Mouse (Mus musculus): ENCODE data around the gene Abca13. TPM values are rescaled to one million over a fixed set of nuclear protein-coding genes. Genes with fewer than 3 reads are reported as not detected.

Abca13 gene
- polyA plus RNA-seq, 1 experiment = not detected

- Histone ChIP-seq H3K36me3 (ENCODE audit: control insufficient read depth, insufficient read depth, low read length) (no peaks in the 10 kb centered on the region), H3K27me3 (ENCODE audit: control insufficient read depth, insufficient read depth, low read length) (no peaks in the 10 kb centered on the region), H3K4me3 (ENCODE audit: low read depth, low read length) (no peak overlapping the region), H3K27ac (ENCODE audit: insufficient read depth, low read depth, low read length) (no peak overlapping the region), H3K4me1 (ENCODE audit: control insufficient read depth, insufficient read depth, insufficient read length, low read length) (no peaks in the 10 kb centered on the region)
- no peak for TF ChIP-seq POLR2A (IDR thresholded peaks at IDR 0.05; ENCODE audit: low read depth, low read length)
- TF ChIP-seq CTCF (IDR thresholded peaks at IDR 0.05; ENCODE audit: extremely low read depth, insufficient read length, insufficient replicate concordance, low read depth, low read length) = no peak
- WGBS = 47% methylated on average over 3 of the region's 3 CpGs
These were observed 456.2 kb downstream of the Abca13 start for GRCm38 (mm10) chr11:9647991-9648390.

GRCm38 (mm10) chr11:9666648-9667255 is 475.0 kb downstream of the Abca13 start:
- Histone ChIP-seq H3K27me3 (ENCODE audit: control insufficient read depth, insufficient read depth, low read length) (no peaks in the 10 kb centered on the region), H3K4me3 (ENCODE audit: low read depth, low read length) (no peak overlapping the region), H3K27ac (ENCODE audit: insufficient read depth, low read depth, low read length) (no peak overlapping the region), H3K36me3 (ENCODE audit: control insufficient read depth, insufficient read depth, low read length) (no peaks in the 10 kb centered on the region), H3K4me1 (ENCODE audit: control insufficient read depth, insufficient read depth, insufficient read length, low read length) (no peaks in the 10 kb centered on the region)
- WGBS = 19% methylated on average over 3 of the region's 3 CpGs
- no peak for TF ChIP-seq POLR2A (IDR thresholded peaks at IDR 0.05; ENCODE audit: low read depth, low read length)
- no peak for TF ChIP-seq CTCF (IDR thresholded peaks at IDR 0.05; ENCODE audit: extremely low read depth, insufficient read length, insufficient replicate concordance, low read depth, low read length)

GRCm38 (mm10) chr11:9669430-9669829 is 477.7 kb downstream of the Abca13 start:
- WGBS = 44% methylated on average over 1 of the region's 1 CpGs
- Histone ChIP-seq H3K27me3 (ENCODE audit: control insufficient read depth, insufficient read depth, low read length) (no peaks in the 10 kb centered on the region), H3K4me1 (ENCODE audit: control insufficient read depth, insufficient read depth, insufficient read length, low read length) (no peaks in the 10 kb centered on the region), H3K4me3 (ENCODE audit: low read depth, low read length) (no peak overlapping the region), H3K27ac (ENCODE audit: insufficient read depth, low read depth, low read length) (no peak overlapping the region), H3K36me3 (ENCODE audit: control insufficient read depth, insufficient read depth, low read length) (no peaks in the 10 kb centered on the region)
- TF ChIP-seq POLR2A (IDR thresholded peaks at IDR 0.05; ENCODE audit: low read depth, low read length) (no peak), CTCF (IDR thresholded peaks at IDR 0.05; ENCODE audit: extremely low read depth, insufficient read length, insufficient replicate concordance, low read depth, low read length) (no peak)

- no peaks in the 10 kb centered on the region for H3K27me3 ChIP-seq (ENCODE audit: control insufficient read depth, insufficient read depth, low read length)
- 63% methylated on average over 2 of the region's 2 CpGs for whole genome bisulfite sequencing
- H3K36me3 ChIP-seq (ENCODE audit: control insufficient read depth, insufficient read depth, low read length) = no peaks in the 10 kb centered on the region
- no peaks in the 10 kb centered on the region for H3K4me1 ChIP-seq (ENCODE audit: control insufficient read depth, insufficient read depth, insufficient read length, low read length)
- H3K27ac ChIP-seq (ENCODE audit: insufficient read depth, low read depth, low read length) = no peak overlapping the region
- H3K4me3 ChIP-seq (ENCODE audit: low read depth, low read length) = no peak overlapping the region
- TF ChIP-seq POLR2A (IDR thresholded peaks at IDR 0.05; ENCODE audit: low read depth, low read length) (no peak), CTCF (IDR thresholded peaks at IDR 0.05; ENCODE audit: extremely low read depth, insufficient read length, insufficient replicate concordance, low read depth, low read length) (no peak)
These were observed 493.2 kb downstream of the Abca13 start for GRCm38 (mm10) chr11:9684952-9685351.

GRCm38 (mm10) chr11:9705190-9705589 is 513.4 kb downstream of the Abca13 start:
- Histone ChIP-seq H3K27ac (ENCODE audit: insufficient read depth, low read depth, low read length) (no peak overlapping the region), H3K27me3 (ENCODE audit: control insufficient read depth, insufficient read depth, low read length) (no peaks in the 10 kb centered on the region), H3K4me3 (ENCODE audit: low read depth, low read length) (no peak overlapping the region), H3K4me1 (ENCODE audit: control insufficient read depth, insufficient read depth, insufficient read length, low read length) (no peaks in the 10 kb centered on the region), H3K36me3 (ENCODE audit: control insufficient read depth, insufficient read depth, low read length) (no peaks in the 10 kb centered on the region)
- TF ChIP-seq CTCF (IDR thresholded peaks at IDR 0.05; ENCODE audit: extremely low read depth, insufficient read length, insufficient replicate concordance, low read depth, low read length) (no peak), POLR2A (IDR thresholded peaks at IDR 0.05; ENCODE audit: low read depth, low read length) (no peak)
- 63% methylated on average over 3 of the region's 3 CpGs for WGBS

- TF ChIP-seq CTCF (IDR thresholded peaks at IDR 0.05; ENCODE audit: extremely low read depth, insufficient read length, insufficient replicate concordance, low read depth, low read length) (no peak), POLR2A (IDR thresholded peaks at IDR 0.05; ENCODE audit: low read depth, low read length) (no peak)
- WGBS = 15% methylated on average over 2 of the region's 2 CpGs
- Histone ChIP-seq H3K36me3 (ENCODE audit: control insufficient read depth, insufficient read depth, low read length) (no peaks in the 10 kb centered on the region), H3K27me3 (ENCODE audit: control insufficient read depth, insufficient read depth, low read length) (no peaks in the 10 kb centered on the region), H3K27ac (ENCODE audit: insufficient read depth, low read depth, low read length) (no peak overlapping the region), H3K4me3 (ENCODE audit: low read depth, low read length) (no peak overlapping the region), H3K4me1 (ENCODE audit: control insufficient read depth, insufficient read depth, insufficient read length, low read length) (no peaks in the 10 kb centered on the region; the same call in 1 of the 2 replicates)
These were observed 536.2 kb downstream of the Abca13 start for GRCm38 (mm10) chr11:9727810-9728490.

- H3K4me3 ChIP-seq (ENCODE audit: low read depth, low read length) = no peak overlapping the region
- TF ChIP-seq POLR2A (IDR thresholded peaks at IDR 0.05; ENCODE audit: low read depth, low read length) (no peak), CTCF (IDR thresholded peaks at IDR 0.05; ENCODE audit: extremely low read depth, insufficient read length, insufficient replicate concordance, low read depth, low read length) (no peak)
- no peaks in the 10 kb centered on the region for H3K36me3 ChIP-seq (ENCODE audit: control insufficient read depth, insufficient read depth, low read length)
- H3K27me3 ChIP-seq (ENCODE audit: control insufficient read depth, insufficient read depth, low read length) = no peaks in the 10 kb centered on the region
- no peaks in the 10 kb centered on the region; the same call in 1 of the 2 replicates for H3K4me1 ChIP-seq (ENCODE audit: control insufficient read depth, insufficient read depth, insufficient read length, low read length)
- no peak overlapping the region for H3K27ac ChIP-seq (ENCODE audit: insufficient read depth, low read depth, low read length)
- WGBS = 92% methylated on average over 1 of the region's 1 CpGs
These were observed 539.6 kb downstream of the Abca13 start for GRCm38 (mm10) chr11:9731300-9731699.

Other genes starting within 250 kb of the Abca13 start
- 0.01 TPM in 1 of 2 replicates, not detected in the other for gene Pkd1l1, start 218.7 kb upstream of the Abca13 start, polyA plus RNA-seq (2012; rRNA removed)
- 1.7 and 1.9 TPM in 2 replicates for gene Hus1, start 180.8 kb upstream of the Abca13 start, polyA plus RNA-seq (2012; rRNA removed)
- 0.88 and 1.3 TPM in 2 replicates for gene Gm11992, start 143.3 kb upstream of the Abca13 start, polyA plus RNA-seq (2012; rRNA removed)
- 0.10 TPM in 1 of 2 replicates, not detected in the other for gene Sun3, start 143.0 kb upstream of the Abca13 start, polyA plus RNA-seq (2012; rRNA removed)
- 143 and 416 TPM in 2 replicates for gene Upp1, start 73.8 kb upstream of the Abca13 start, polyA plus RNA-seq (2012; rRNA removed)